Mouse (Mus musculus) intestine, embryonic 14.5 days (tissue): ENCODE results near the gene Gm17455. TPM values are rescaled to one million over a fixed set of nuclear protein-coding genes. Genes with fewer than 3 reads are reported as not detected.
A peak's percentile ranks its signal among the peaks of the same experiment; 100 is the strongest.

Experiments
- ATAC-seq: fragments of 200-750 bp; cut with Nextera tagmentation; replicated peaks from 2 replicates; pipeline ENCODE4 v1.8.0; 2017; ENCODE audit warnings: low read depth, moderate number of reproducible peaks, moderate TSS enrichment, moderate library complexity; ENCODE audit not compliant: low FRiP score, low TSS enrichment
- DNase-seq: peaks from one replicate; pipeline ENCODE4 v3.0.0-alpha.2; 2018; ENCODE audit warnings: low spot score
- H3K27ac ChIP-seq: fragments of 300-500 bp; sonication (generic); 2 replicates; pipeline ENCODE4 v1.5.1; 2014; ENCODE audit warnings: low read depth, mild to moderate bottlenecking, control low read depth
- H3K27me3 ChIP-seq: fragments of 300-500 bp; sonication (generic); replicated peaks from 2 replicates; pipeline ENCODE4 v1.6.1; 2014; ENCODE audit warnings: low read length, control low read depth; ENCODE audit not compliant: control insufficient read depth, insufficient read depth
- H3K36me3 ChIP-seq: fragments of 300-500 bp; sonication (generic); 2 replicates; pipeline ENCODE4 v1.6.1; 2014; ENCODE audit warnings: low read length, control low read depth; ENCODE audit not compliant: control insufficient read depth, insufficient read depth
- H3K4me1 ChIP-seq: fragments of 300-500 bp; sonication (generic); replicated peaks from 2 replicates; pipeline ENCODE4 v1.6.1; 2014; ENCODE audit warnings: low read length, control low read depth, mixed read lengths; ENCODE audit not compliant: control insufficient read depth, insufficient read depth
- H3K4me2 ChIP-seq: fragments of 300-500 bp; sonication (generic); 2 replicates; pipeline ENCODE4 v1.6.1; 2014; ENCODE audit warnings: low read length
- H3K4me3 ChIP-seq: fragments of 300-500 bp; sonication (generic); 2 replicates; pipeline ENCODE4 v1.5.1; 2014; ENCODE audit warnings: low read depth, low read length, control low read depth, mixed read lengths
- H3K9ac ChIP-seq: fragments of 300-500 bp; sonication (generic); 2 replicates; pipeline ENCODE4 v1.6.1; 2014; ENCODE audit warnings: mild to moderate bottlenecking, low read length
- H3K9me3 ChIP-seq: fragments of 300-500 bp; sonication (generic); 2 replicates; pipeline ENCODE4 v1.6.1; 2016; ENCODE audit warnings: low read length, control low read depth; ENCODE audit not compliant: control insufficient read depth
- WGBS: fragments of 180-500 bp; shearing (Covaris S2); extraction: QIAGEN DNeasy Blood & Tissue Kit; methylation state at CpG from one replicate; pipeline ENCODE4 v1.1.7; 2014; 5-methylcytosine and 5-hydroxymethylcytosine counted together
- polyA plus RNA-seq: library from polyadenylated mRNA; unstranded; fragments of >200 nt; fragmentation: Nextera tagmentation; extraction: Ambion mirVana; gene quantifications from 2 replicates; pipeline ENCODE4 v1.2.1, GENCODE M21; 2014

The Gm17455 gene
- polyA plus RNA-seq, result 2.3 and 2.4 TPM in 2 replicates

- Histone ChIP-seq H3K4me3 (no peak within 1 kb of the TSS), H3K9me3 (no peaks in the 10 kb centered on the region), H3K27ac (no peak within 1 kb of the TSS), H3K36me3 (no peaks in the 10 kb centered on the region), H3K27me3 (no peaks in the 10 kb centered on the region), H3K4me2 (no peak within 1 kb of the TSS), H3K4me1 (no peaks in the 10 kb centered on the region), H3K9ac (no peak within 1 kb of the TSS)
- 62% methylated on average over 7 of the region's 7 CpGs for WGBS
- no peak for ATAC-seq
- no peak for DNase-seq
Measured at GRCm38 (mm10) chr10:60399449-60399848, at the start of gene Gm17455. Gene Gm17455 (plus strand): TSS chr10:60399726.

GRCm38 (mm10) chr10:60350077-60350804 lies 49.3 kb upstream of the Gm17455 start:
- H3K4me1 ChIP-seq, result peaks cover 83% of the 10 kb centered on the region
- 42% methylated on average over 5 of the region's 5 CpGs for WGBS
- H3K27me3 ChIP-seq, result no peaks in the 10 kb centered on the region
- DNase-seq (no peak), ATAC-seq (no peak)
- H3K36me3 ChIP-seq, result no peaks in the 10 kb centered on the region
- H3K9ac ChIP-seq, result no peak overlapping the region
- H3K27ac ChIP-seq, result peak overlapping the region; percentile 97
- H3K9me3 ChIP-seq, result no peaks in the 10 kb centered on the region
- peak overlapping the region; percentile 45 for H3K4me2 ChIP-seq
- peak overlapping the region; percentile 21; the same call in 1 of the 2 replicates for H3K4me3 ChIP-seq

- DNase-seq (peak; percentile 99), ATAC-seq (peak; percentile 70)
- H3K4me2 ChIP-seq, result peak overlapping the region; percentile 45
- no peak overlapping the region for H3K9ac ChIP-seq
- no peaks in the 10 kb centered on the region for H3K36me3 ChIP-seq
- WGBS, result 20% methylated on average over 3 of the region's 3 CpGs
- no peaks in the 10 kb centered on the region for H3K27me3 ChIP-seq
- no peaks in the 10 kb centered on the region for H3K9me3 ChIP-seq
- H3K27ac ChIP-seq, result peak overlapping the region; percentile 97
- peaks cover 84% of the 10 kb centered on the region for H3K4me1 ChIP-seq
- H3K4me3 ChIP-seq, result peak overlapping the region; percentile 21; the same call in 1 of the 2 replicates
Measured at GRCm38 (mm10) chr10:60350805-60351167, 48.7 kb upstream of the Gm17455 start.

- Histone ChIP-seq H3K4me2 (peak overlapping the region; percentile 45), H3K9me3 (no peaks in the 10 kb centered on the region), H3K4me1 (peaks cover 83% of the 10 kb centered on the region), H3K27me3 (no peaks in the 10 kb centered on the region), H3K27ac (peak overlapping the region; percentile 97), H3K36me3 (no peaks in the 10 kb centered on the region), H3K4me3 (no peak overlapping the region), H3K9ac (peak overlapping the region; percentile 1; the same call in 1 of the 2 replicates)
- 8% methylated on average over 3 of the region's 3 CpGs for WGBS
- ATAC-seq (0 out of 2 replicates have a peak, but pooled peaks have one; percentile 4), DNase-seq (peak; percentile 63)
Measured at GRCm38 (mm10) chr10:60351248-60351647, 48.3 kb upstream of the Gm17455 start.

- Histone ChIP-seq H3K4me2 (peak overlapping the region; percentile 45), H3K4me1 (peaks cover 78% of the 10 kb centered on the region), H3K27me3 (no peaks in the 10 kb centered on the region), H3K9me3 (no peaks in the 10 kb centered on the region), H3K36me3 (no peaks in the 10 kb centered on the region), H3K9ac (no peak overlapping the region; the same call in 1 of the 2 replicates), H3K4me3 (no peak overlapping the region), H3K27ac (peak overlapping the region; percentile 97)
- WGBS, result 13% methylated on average over 7 of the region's 7 CpGs
- DNase-seq (peak; percentile 77), ATAC-seq (peak; percentile 57)
Measured at GRCm38 (mm10) chr10:60351761-60352455, 47.6 kb upstream of the Gm17455 start.

- WGBS, result 41% methylated on average over 5 of the region's 5 CpGs
- H3K4me3 ChIP-seq, result no peak overlapping the region
- peak overlapping the region; percentile 97 for H3K27ac ChIP-seq
- no peak overlapping the region for H3K4me2 ChIP-seq
- DNase-seq, result no peak
- H3K27me3 ChIP-seq, result no peaks in the 10 kb centered on the region
- no peaks in the 10 kb centered on the region for H3K36me3 ChIP-seq
- peaks cover 64% of the 10 kb centered on the region for H3K4me1 ChIP-seq
- H3K9me3 ChIP-seq, result no peaks in the 10 kb centered on the region
- no peak overlapping the region for H3K9ac ChIP-seq
- ATAC-seq, result no peak
Measured at GRCm38 (mm10) chr10:60353241-60354002, 46.1 kb upstream of the Gm17455 start.

- ATAC-seq (no peak), DNase-seq (no peak)
- no peaks in the 10 kb centered on the region for H3K36me3 ChIP-seq
- no peak overlapping the region for H3K4me3 ChIP-seq
- no peaks in the 10 kb centered on the region for H3K27me3 ChIP-seq
- no peak overlapping the region for H3K9ac ChIP-seq
- H3K27ac ChIP-seq, result peak overlapping the region; percentile 76
- no peaks in the 10 kb centered on the region for H3K9me3 ChIP-seq
- 91% methylated on average over 4 of the region's 4 CpGs for WGBS
- H3K4me2 ChIP-seq, result no peak overlapping the region
- H3K4me1 ChIP-seq, result peaks cover 58% of the 10 kb centered on the region
Measured at GRCm38 (mm10) chr10:60354003-60354325, 45.6 kb upstream of the Gm17455 start.

GRCm38 (mm10) chr10:60354881-60355677 lies 44.4 kb upstream of the Gm17455 start:
- Histone ChIP-seq H3K36me3 (no peaks in the 10 kb centered on the region), H3K9ac (no peak overlapping the region), H3K4me2 (no peak overlapping the region), H3K4me3 (no peak overlapping the region), H3K4me1 (peaks cover 47% of the 10 kb centered on the region), H3K27ac (peak overlapping the region; percentile 76), H3K27me3 (no peaks in the 10 kb centered on the region), H3K9me3 (no peaks in the 10 kb centered on the region)
- no peak for ATAC-seq
- DNase-seq, result no peak
- 52% methylated on average over 11 of the region's 11 CpGs for WGBS
